Mouse (Mus musculus) T-helper 17 cell (primary cell): Measurements from ENCODE around the gene Capn12.

Experiments used
- in situ Hi-C, 2 experiments: fragments of 300-600 bp; cut with MboI, MseI; formaldehyde crosslinking; loops; 1 replicate in 1 of 2; 2 replicates in 1 of 2; pipeline ENCODE4 v1.15.1; 2025; ENCODE audit warnings: high pct_unique_total_duplicates in 2 of 2

The Capn12 gene

DNA sequence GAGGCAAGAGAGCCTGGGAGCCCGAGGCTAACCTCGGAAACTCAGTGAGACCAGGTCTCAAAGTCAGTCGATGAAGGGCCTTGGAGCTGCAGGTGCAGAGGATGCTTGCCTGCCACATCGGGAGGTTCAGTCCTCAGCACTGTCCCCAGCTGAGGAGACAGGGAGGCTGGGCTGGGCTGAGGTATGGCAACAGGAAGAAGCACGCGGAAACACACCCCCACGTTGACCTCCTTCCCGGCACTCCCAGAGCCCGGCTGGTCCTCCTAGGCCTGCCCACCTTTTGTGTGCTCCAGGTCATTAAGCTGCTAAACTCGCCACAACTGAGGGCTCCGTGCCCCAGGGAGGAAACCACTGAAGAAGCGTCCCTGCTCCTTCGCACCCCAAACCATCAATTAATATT, at the start of gene Capn12:
TSS of gene Capn12 (plus strand) at position 224 of the 400 bp plus-strand sequence.
- in situ Hi-C loops, result no loop called here

DNA sequence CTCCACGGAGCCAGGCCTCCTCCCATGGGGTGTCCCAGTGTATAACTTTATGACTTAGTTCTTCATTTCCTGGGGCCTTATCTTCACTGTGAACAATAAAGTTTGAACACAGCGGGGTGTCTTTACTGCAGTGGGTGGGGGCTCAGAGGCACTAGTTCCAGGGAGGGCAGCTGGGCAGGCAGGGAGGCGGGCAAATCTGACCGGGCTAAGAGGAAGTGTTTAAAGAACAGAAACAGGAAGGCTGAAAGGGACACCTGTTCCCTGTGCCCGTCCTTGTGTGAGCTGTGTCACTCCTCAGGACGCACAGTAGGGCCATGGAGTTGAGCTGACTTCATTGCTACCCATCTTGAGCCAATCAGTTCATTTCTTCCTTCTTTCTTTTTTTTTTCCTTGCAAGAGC, 49.1 kb upstream of the Capn12 start:
- in situ Hi-C loops, result loop anchor here in 1 of 2 experiments (5.0 kb wide), 1 partner anchor 35 kb away; no protein-coding TSS in a partner anchor

DNA sequence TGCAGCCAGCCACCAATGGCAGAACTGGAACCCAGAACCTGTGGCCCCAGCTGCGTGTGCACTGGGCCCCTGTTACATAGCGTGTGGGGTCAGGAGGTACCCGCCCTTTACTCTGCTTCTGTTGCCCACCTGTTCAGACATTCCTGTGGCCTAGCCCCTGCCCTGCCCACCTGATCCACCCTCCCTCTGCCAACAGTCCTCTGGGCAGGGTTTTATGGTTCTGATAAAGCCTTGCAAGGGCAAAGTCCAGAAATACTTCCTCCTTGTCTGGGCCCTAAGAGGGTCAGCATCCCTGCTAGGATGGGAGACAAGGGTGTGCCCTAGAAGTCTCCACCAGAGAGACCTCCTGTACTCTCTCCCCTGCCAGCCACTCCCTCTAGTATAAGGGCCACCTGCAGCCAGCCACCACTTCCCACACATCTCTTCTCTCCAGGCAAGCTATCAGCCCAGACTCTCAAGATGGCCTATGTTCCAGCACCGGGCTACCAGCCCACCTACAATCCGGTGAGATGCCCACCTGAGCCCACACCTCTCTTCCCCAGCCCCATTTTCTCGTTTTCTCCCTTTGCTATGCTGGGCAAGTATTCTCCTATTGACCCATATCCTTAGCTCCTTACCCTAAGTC, 47.4 kb upstream of the Capn12 start, which contains the start of gene Lgals4:
TSS of gene Lgals4 (plus strand) at position 132 of the 625 bp plus-strand sequence.
- in situ Hi-C loops, result loop anchor here in 1 of 2 experiments (5.0 kb wide), 1 partner anchor 33 kb away; no protein-coding TSS in a partner anchor

- in situ Hi-C loops, result no loop called here
Observed at GRCm38 (mm10) chr7:28836936-28837335, 44.3 kb upstream of the Capn12 start.

GRCm38 (mm10) chr7:28838331-28838730, 42.9 kb upstream of the Capn12 start:
- in situ Hi-C loops, result no loop called here

DNA sequence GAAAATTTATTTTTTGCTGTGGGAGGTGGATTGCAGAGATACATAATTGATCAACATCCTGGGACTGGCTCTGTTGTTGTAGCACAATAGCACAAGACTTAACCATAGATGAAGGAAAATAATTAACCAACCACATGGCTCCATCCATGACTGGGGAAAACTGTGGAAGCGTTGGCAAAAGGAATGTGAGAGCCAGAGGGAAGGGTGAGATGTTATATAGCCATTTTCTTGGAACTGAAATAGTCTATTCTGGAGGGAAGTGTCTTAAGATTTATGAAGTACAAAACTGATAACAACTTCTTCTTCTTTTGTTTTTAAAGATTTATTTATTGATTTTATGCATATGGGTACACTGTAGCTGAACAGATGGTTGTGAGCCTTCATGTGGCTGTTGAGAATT, 33.9 kb upstream of the Capn12 start:
- in situ Hi-C loops, result no loop called here

GRCm38 (mm10) chr7:28849700-28850236, 31.5 kb upstream of the Capn12 start:
- in situ Hi-C loops, result loop anchor here in 1 of 2 experiments (10.0 kb wide), 1 partner anchor 745 kb away; no protein-coding TSS in a partner anchor

GRCm38 (mm10) chr7:28850642-28851041, 30.6 kb upstream of the Capn12 start:
- in situ Hi-C loops, result loop anchor here in 1 of 2 experiments (10.0 kb wide), 1 partner anchor 746 kb away; no protein-coding TSS in a partner anchor

DNA sequence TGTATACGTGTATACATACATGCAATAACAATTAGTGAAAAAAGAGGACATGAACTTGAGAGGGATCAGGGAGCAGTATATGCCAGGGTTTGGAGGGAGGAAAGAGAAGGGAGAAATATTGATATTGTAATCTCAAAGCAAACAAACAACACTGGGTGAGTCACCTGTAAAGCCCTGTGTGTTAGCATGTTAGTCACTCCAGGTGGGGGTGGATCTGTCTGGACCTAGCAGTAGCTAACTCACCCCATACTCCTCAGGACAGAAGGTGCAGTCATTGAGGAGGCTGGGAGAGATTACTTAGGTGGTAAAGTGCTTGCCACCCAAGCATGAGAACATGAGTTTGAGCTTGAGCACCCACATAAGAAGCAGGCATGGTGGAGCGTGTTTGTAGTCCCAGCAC, 21.3 kb upstream of the Capn12 start:
- in situ Hi-C loops, result loop anchor here (5.0 to 10.0 kb wide), 2 partner anchors 753 to 755 kb away; no protein-coding TSS in a partner anchor

DNA sequence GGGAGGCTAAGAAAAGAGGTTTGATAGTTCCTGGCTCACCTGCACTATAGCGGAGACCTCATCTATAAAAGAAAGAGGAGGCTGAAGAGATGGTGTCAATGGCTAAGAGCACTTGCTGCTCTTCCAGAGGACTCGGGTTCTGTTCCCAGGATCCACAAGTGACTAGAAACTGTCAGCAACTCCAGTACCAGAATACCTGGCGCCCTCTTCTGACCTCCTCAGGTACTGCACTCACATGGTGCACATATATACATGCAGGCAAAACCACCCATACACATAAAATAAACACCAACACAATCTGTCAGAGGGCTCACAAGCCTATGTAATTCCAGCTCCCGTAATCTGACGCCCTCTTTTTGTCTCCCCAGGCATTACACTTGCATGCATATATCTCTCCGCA, 20.3 kb upstream of the Capn12 start:
- in situ Hi-C loops, result no loop called here

- in situ Hi-C loops, result no loop called here
Observed at GRCm38 (mm10) chr7:28862817-28863499, 18.3 kb upstream of the Capn12 start.

DNA sequence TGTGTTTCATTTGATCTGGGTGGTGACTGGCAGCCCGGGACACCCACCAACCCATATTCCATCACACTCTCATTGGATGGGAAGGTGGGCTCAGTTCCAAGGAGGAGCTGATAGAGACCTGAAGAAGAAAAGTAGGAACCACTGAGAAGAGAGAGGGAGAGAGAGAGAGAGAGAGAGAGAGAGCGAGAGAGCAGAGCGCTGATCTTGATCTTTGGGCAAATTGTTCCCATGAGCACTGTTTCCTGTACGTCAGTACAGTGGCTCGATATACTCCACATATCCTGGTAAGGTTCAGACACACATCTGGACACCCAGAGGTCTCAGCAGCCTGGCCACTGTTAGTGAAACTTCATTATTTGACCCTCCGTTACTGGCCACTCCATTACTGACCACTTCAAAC, 17.7 kb upstream of the Capn12 start, which contains the start of gene Lgals7:
TSS of gene Lgals7 (plus strand) at position 314 of the 400 bp plus-strand sequence.
- in situ Hi-C loops, result no loop called here

DNA sequence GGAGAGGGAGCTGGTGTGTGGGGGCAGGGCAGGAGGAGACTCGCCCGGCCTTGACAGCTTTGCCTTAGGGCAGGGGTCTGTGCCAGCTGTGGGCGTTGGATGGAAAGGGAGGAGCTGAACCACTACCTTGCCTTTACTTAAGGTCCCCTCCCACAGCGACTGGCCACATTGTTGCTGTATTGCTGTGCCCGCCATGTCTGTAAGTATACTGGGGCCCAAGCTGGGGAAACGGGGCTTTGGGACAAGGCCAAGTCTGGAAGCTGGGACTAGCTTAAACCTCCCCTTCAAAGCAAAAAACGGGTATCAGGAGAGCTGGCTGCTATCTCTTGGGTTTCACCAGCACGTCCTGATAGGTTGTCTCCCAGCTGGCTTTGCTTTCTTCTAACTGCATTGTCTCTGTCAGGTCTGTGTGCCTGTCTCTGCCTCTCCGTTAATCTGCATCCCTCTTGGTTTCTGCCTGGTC, 16.9 kb upstream of the Capn12 start:
- in situ Hi-C loops, result no loop called here

DNA sequence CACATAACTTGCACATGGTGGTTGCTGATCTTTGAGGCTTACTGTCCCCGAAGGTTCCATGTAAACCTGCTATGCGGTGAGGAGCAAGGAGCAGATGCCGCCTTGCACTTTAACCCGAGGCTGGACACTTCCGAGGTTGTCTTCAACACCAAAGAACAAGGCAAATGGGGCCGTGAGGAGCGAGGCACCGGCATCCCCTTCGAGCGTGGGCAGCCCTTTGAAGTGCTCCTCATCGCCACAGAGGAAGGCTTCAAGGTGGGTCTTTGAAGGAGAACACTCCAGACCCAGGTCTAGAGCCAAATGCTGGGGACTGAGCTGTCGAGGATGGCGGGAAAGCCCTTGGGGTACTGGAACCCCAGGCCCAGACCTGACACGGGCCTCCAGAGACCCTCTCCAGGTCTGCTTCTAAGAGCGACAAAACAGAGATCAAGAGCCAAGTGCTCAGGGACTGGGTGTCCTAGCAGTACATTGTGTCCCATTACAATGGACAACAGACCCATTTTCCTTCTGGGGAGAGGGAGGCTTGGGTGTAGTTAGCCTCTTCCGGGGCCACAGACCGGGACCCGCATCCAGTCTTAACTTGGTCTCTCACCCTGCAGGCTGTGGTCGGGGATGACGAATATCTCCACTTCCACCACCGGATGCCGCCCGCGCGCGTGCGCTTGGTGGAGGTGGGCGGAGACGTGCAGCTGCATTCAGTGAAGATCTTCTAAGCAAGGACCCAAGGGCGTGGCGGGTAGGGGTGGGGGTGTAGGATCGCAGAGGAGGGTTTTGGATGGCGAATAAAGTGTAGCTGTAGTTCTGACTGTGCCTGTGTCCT, 15.5 kb upstream of the Capn12 start:
- in situ Hi-C loops, result loop anchor here (5.0 kb wide), 2 partner anchors 33 to 68 kb away; partner anchors contain the start of gene Lgals4 (in 1 of the 2)

- in situ Hi-C loops, result loop anchor here (5.0 kb wide), 2 partner anchors 35 to 70 kb away; partner anchors contain the start of gene Lgals4 (in 1 of the 2)
Observed at GRCm38 (mm10) chr7:28866769-28867507, 14.3 kb upstream of the Capn12 start.

DNA sequence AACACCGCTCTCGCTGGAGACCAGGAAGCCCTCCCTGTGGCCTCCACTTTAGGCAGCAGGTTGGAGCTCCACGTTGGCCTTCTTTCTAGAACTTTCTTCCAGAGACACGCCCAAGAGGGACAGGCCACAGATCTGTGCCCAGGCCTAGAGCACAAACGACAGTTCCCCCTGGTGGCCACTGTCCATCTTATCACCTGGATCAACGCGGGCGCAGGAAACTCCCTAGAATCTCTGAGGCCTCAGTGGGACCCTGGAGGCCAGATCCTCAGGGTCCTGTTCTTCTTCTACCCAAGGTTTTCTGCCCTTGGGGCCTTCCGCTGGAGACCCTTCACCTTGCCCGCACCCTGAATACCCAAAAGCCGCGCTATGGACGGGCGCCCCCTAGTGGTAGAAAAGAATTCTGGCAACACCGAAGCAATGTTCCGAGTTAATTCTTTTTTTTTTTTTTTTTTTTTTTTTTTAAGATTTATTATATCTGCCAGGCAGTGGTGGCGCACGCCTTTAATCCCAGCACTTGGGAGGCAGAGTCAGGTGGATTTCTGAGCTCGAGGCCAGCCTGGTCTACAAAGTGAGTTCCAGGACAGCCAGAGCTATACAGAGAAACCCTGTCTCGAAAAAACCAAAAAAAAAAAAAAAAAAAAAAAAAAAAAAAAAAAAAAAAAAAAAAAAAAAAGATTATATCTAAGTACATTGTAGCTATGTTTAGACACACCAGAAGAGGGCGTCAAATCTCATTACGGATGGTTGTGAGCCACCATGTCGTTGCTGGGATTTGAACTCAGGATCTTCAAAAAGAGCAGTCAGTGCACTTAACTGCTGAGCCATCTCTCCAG, 13.5 kb upstream of the Capn12 start:
- in situ Hi-C loops, result loop anchor here (5.0 kb wide), 2 partner anchors 35 to 70 kb away; partner anchors contain the start of gene Lgals4 (in 1 of the 2)

- in situ Hi-C loops, result no loop called here
Observed at GRCm38 (mm10) chr7:28870901-28871664, 10.1 kb upstream of the Capn12 start.

DNA sequence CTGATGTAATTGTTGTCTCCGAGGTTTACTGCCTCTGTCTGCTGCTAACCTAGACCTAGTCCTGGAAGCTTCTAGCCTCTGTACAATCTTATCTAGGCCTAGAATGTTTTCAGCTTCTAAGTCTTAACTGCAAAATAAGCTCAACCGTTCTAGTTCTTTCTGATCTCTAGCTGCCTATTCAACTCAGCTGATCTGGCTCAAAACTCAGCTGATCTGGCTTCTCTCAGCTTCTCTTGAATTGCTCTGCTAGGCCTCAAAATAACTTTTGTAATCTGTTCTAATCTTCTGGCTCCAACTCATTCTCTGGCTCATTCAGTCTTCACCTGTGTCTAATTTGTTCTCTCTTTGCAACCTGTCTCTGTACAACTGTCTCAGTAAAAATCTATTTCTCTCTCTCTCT, 6.7 kb upstream of the Capn12 start:
- in situ Hi-C loops, result no loop called here

DNA sequence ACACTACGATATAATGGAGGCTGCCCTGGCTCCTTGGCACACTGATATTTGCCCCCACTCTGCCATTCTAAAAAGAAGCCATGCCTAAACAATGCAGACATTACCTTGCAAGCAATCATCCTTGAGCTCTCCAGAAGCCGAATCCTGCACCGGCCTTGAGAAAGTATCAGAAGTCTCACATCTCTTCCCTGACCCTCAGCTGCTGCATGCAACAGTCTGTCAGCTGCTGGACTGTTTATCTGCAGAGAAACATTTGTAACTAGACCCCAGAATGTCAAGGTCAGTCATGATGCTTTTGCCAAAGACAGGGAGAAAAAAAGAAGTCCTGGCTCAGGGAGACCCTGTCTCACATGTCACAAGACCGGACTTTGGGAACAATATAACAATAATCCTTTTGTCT, 5.1 kb upstream of the Capn12 start:
- in situ Hi-C loops, result no loop called here
